ENCODE assay signal across 49 mouse cellular contexts in the genomic region with DNA sequence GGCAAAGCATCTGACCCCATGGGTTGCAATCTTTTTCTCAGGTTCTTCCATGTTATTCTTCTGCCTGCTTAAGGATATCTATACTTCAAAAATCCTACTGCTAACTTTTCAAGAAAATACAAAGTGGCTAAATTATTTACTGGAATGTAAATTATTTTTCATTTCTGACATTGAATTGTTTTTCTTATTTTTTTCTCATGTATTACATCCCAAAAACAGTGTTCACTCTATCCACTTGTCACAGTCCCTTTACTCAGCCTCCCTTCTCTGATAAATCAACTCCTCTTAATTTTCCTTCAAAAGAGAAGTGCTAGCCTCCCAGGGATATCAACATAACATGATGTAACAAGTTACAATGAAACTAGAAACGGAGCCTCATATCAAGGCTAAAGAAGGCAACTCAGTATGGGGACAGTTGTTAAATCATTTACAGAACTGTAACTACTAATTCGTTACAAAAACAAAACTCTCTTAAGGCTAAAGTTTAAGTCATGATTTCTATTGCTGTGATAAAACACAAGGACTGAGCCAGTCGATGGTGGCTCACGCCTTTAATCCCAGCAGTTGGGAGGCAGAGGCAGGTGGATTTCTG. TPM values are rescaled to one million over a fixed set of nuclear protein-coding genes. Genes with fewer than 3 reads are reported as not detected.
"Had no signal": no experiment of that assay in that cellular context is flagged by ENCODE, and none has a peak within 500 bp of the region (broad histone marks: within the 10 kb centered on the region; RNA-seq: fewer than 3 reads in every experiment).

A gene (minus strand): TSS at position 51 of the 592 bp plus-strand sequence.

- ATAC-seq: hindbrain, embryonic 16.5 days; hindbrain, postnatal 0 days; inflammation-experienced regulatory T-cells, adult 6 months; intestine, embryonic 15.5 days; intestine, embryonic 16.5 days; intestine, postnatal 0 days had no signal

- H3K4me3 ChIP-seq: heart, adult 2 months; heart, embryonic 10.5 days; heart, embryonic 12.5 days; heart, embryonic 13.5 days; heart, embryonic 15.5 days; hindbrain, embryonic 10.5 days; hindbrain, embryonic 12.5 days; hindbrain, embryonic 13.5 days; hindbrain, embryonic 15.5 days; intestine, embryonic 15.5 days; kidney, embryonic 15.5 days; layer of hippocampus, adult 2 months; left cerebral cortex, adult 2 months had no signal

- H3K9me3 ChIP-seq: heart, embryonic 10.5 days; heart, embryonic 12.5 days; heart, embryonic 13.5 days; heart, embryonic 15.5 days; hindbrain, embryonic 10.5 days; hindbrain, embryonic 12.5 days; hindbrain, embryonic 13.5 days; hindbrain, embryonic 15.5 days; intestine, embryonic 15.5 days; kidney, embryonic 15.5 days had no signal

- H3K9ac ChIP-seq: heart, embryonic 12.5 days; heart, embryonic 13.5 days; heart, embryonic 15.5 days; hindbrain, embryonic 12.5 days; hindbrain, embryonic 13.5 days; hindbrain, embryonic 14.5 days; hindbrain, embryonic 15.5 days; intestine, embryonic 15.5 days; kidney, embryonic 15.5 days had no signal

- H3K4me2 ChIP-seq: heart, embryonic 11.5 days; heart, embryonic 12.5 days; heart, embryonic 13.5 days; heart, embryonic 15.5 days; hindbrain, embryonic 12.5 days; hindbrain, embryonic 13.5 days; hindbrain, embryonic 14.5 days; hindbrain, embryonic 15.5 days; intestine, embryonic 15.5 days; kidney, embryonic 15.5 days had no signal

- H3K27ac ChIP-seq: heart, adult 2 months; heart, embryonic 10.5 days; heart, embryonic 13.5 days; heart, embryonic 15.5 days; hindbrain, embryonic 10.5 days; hindbrain, embryonic 12.5 days; hindbrain, embryonic 13.5 days; hindbrain, embryonic 14.5 days; hindbrain, embryonic 15.5 days; hindbrain, postnatal 0 days; intestine, embryonic 15.5 days; kidney, embryonic 15.5 days; kidney, postnatal 0 days; layer of hippocampus, adult 2 months; left cerebral cortex, adult 2 months had no signal

- H3K36me3 ChIP-seq: heart, embryonic 10.5 days; heart, embryonic 12.5 days; heart, embryonic 13.5 days; heart, embryonic 15.5 days; hindbrain, embryonic 10.5 days; hindbrain, embryonic 12.5 days; hindbrain, embryonic 13.5 days; hindbrain, embryonic 15.5 days; intestine, embryonic 15.5 days; kidney, embryonic 15.5 days had no signal

- H3K27me3 ChIP-seq: heart, embryonic 12.5 days; heart, embryonic 13.5 days; heart, embryonic 15.5 days; hindbrain, embryonic 12.5 days; hindbrain, embryonic 13.5 days; hindbrain, embryonic 15.5 days; intestine, embryonic 15.5 days; kidney, embryonic 15.5 days had no signal

- DNase-seq: heart, adult 18-20 months; heart, adult 2 months; heart, postnatal 10 days; heart, postnatal 14 days; heart, postnatal 36 days; heart, postnatal 4 days; kidney, adult 11 months; kidney, postnatal 10 days; kidney, postnatal 14 days; kidney, postnatal 25 days; layer of hippocampus, adult 9-11 months; layer of hippocampus, postnatal 36 days had no signal

- H3K4me1 ChIP-seq: heart, embryonic 10.5 days; heart, embryonic 12.5 days; heart, embryonic 13.5 days; heart, embryonic 15.5 days; hindbrain, embryonic 10.5 days; hindbrain, embryonic 12.5 days; hindbrain, embryonic 13.5 days; hindbrain, embryonic 15.5 days; intestine, embryonic 15.5 days; kidney, embryonic 15.5 days had no signal

RNA-seq across cellular contexts. Expression of the gene that starts here (rescaled TPM):
- total RNA-seq: heart, adult 18-20 months; heart, adult 2 months; heart, adult 8-10 months; heart, postnatal 10 days; heart, postnatal 14 days; heart, postnatal 25 days; heart, postnatal 36 days; heart, postnatal 4 days; hematopoietic stem cell, adult 5-6 weeks; layer of hippocampus, adult 18-20 months; layer of hippocampus, adult 2 months; layer of hippocampus, postnatal 10 days; layer of hippocampus, postnatal 14 days; layer of hippocampus, postnatal 25 days; layer of hippocampus, postnatal 36 days; left cerebral cortex, adult 18-20 months; left cerebral cortex, adult 2 months; left cerebral cortex, adult 8-10 months had no signal
- polyA plus RNA-seq: heart, adult 2 months; heart, embryonic 10.5 days; heart, embryonic 11.5 days; heart, embryonic 12.5 days; heart, embryonic 13.5 days; heart, embryonic 14.5 days; heart, embryonic 15.5 days; heart, embryonic 16.5 days; heart, postnatal 0 days; hindbrain, embryonic 10.5 days; hindbrain, embryonic 11.5 days; hindbrain, embryonic 12.5 days; hindbrain, embryonic 13.5 days; hindbrain, embryonic 14.5 days; hindbrain, embryonic 15.5 days; hindbrain, embryonic 16.5 days; hindbrain, postnatal 0 days; inflammation-experienced regulatory T-cells, adult 6 months; intestine, embryonic 14.5 days; intestine, embryonic 15.5 days; intestine, embryonic 16.5 days; intestine, postnatal 0 days; kidney, embryonic 14.5 days; kidney, embryonic 15.5 days; kidney, embryonic 16.5 days; kidney, postnatal 0 days; large intestine, adult 2 months had no signal
